ENCODE assay signal across 28 mouse cellular contexts in the genomic region with DNA sequence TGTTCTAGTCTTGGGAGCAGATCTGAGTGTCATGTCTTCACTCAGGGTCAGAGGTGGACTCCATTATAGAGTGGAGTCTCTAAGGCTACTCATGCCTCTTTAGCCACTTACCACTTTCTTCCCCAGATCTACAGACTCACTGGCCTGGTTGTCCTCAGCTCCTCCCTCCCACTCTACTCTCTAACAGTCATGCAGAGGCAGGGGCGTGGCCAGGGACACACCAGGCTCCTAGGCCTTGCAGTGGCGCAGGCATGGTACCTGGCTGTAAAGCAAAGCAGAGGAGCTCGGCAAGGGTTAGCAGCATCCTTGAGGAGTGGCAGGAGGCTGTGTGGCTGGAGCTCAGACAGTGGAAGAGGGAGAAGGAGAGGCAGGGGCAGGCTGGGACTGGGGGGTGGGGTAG.
DNase-seq lines count a peak whose midpoint lies in the region; ATAC-seq lines count a peak whose summit lies in the region.
"Had no signal": no experiment of that assay in that cellular context is flagged by ENCODE, and none has a peak within 500 bp of the region (broad histone marks: within the 10 kb centered on the region; RNA-seq: fewer than 3 reads in every experiment).

No protein-coding gene starts in this region.

- H3K27me3 ChIP-seq in forebrain, embryonic 10.5 days (ENCODE audit: poor library complexity, severe bottlenecking): peaks cover 28% of the 10 kb centered on the region; the same call in 1 of the 2 replicates
- H3K27me3 ChIP-seq in forebrain, embryonic 14.5 days (replicated peaks; ENCODE audit: control insufficient read depth, insufficient read depth, low read length): no peaks in the 10 kb centered on the region
- H3K27me3 ChIP-seq in hindbrain, embryonic 10.5 days (ENCODE audit: insufficient read depth, poor library complexity, severe bottlenecking): peaks cover 23% of the 10 kb centered on the region
- H3K27me3 ChIP-seq in hindbrain, embryonic 14.5 days (ENCODE audit: control insufficient read depth, insufficient read depth, low read length): no peaks in the 10 kb centered on the region
- H3K27me3 ChIP-seq: embryonic facial prominence, embryonic 13.5 days; forebrain, embryonic 13.5 days; heart, embryonic 13.5 days; hindbrain, embryonic 15.5 days had no signal

- peaks cover 68% of the 10 kb centered on the region for H3K4me1 ChIP-seq in forebrain, embryonic 10.5 days
- H3K4me1 ChIP-seq in forebrain, embryonic 14.5 days (ENCODE audit: control insufficient read depth, insufficient read depth, low read length): peaks cover 11% of the 10 kb centered on the region; the same call in 1 of the 2 replicates
- H3K4me1 ChIP-seq in hindbrain, embryonic 10.5 days (replicated peaks): peaks cover 54% of the 10 kb centered on the region
- peaks cover 6% of the 10 kb centered on the region for H3K4me1 ChIP-seq in hindbrain, embryonic 14.5 days (replicated peaks; ENCODE audit: control insufficient read depth, insufficient read depth, low read length)
- H3K4me1 ChIP-seq: embryonic facial prominence, embryonic 13.5 days; heart, embryonic 13.5 days had no signal

- H3K27ac ChIP-seq in forebrain, embryonic 10.5 days: peak overlapping the region; percentile 62
- no peak overlapping the region for H3K27ac ChIP-seq in forebrain, embryonic 14.5 days (ENCODE audit: low read depth, low read length)
- peak overlapping the region; percentile 40; the same call in 1 of the 2 replicates for H3K27ac ChIP-seq in hindbrain, embryonic 10.5 days
- H3K27ac ChIP-seq in hindbrain, embryonic 14.5 days: no peak overlapping the region
- H3K27ac ChIP-seq: embryonic facial prominence, embryonic 10.5 days; embryonic facial prominence, embryonic 13.5 days; forebrain, embryonic 13.5 days; gastrocnemius, adult 2 months; heart, embryonic 13.5 days; hindbrain, embryonic 15.5 days had no signal

- no peak overlapping the region for H3K4me2 ChIP-seq in forebrain, embryonic 14.5 days (ENCODE audit: low read length)
- no peak overlapping the region for H3K4me2 ChIP-seq in hindbrain, embryonic 14.5 days (replicated peaks)
- H3K4me2 ChIP-seq: embryonic facial prominence, embryonic 13.5 days; forebrain, embryonic 13.5 days; heart, embryonic 13.5 days; hindbrain, embryonic 15.5 days had no signal

- WGBS in forebrain, embryonic 10.5 days: 68% methylated on average over 3 of the region's 3 CpGs
- 76% methylated on average over 3 of the region's 3 CpGs for WGBS in forebrain, embryonic 14.5 days
- 51% methylated on average over 3 of the region's 3 CpGs for WGBS in hindbrain, embryonic 10.5 days
- 58% methylated on average over 3 of the region's 3 CpGs for WGBS in hindbrain, embryonic 14.5 days

- no peaks in the 10 kb centered on the region for H3K36me3 ChIP-seq in forebrain, embryonic 10.5 days (replicated peaks)
- H3K36me3 ChIP-seq in forebrain, embryonic 14.5 days (ENCODE audit: control insufficient read depth, insufficient read depth, low read length): no peaks in the 10 kb centered on the region
- no peaks in the 10 kb centered on the region for H3K36me3 ChIP-seq in hindbrain, embryonic 10.5 days
- no peaks in the 10 kb centered on the region for H3K36me3 ChIP-seq in hindbrain, embryonic 14.5 days (replicated peaks; ENCODE audit: control insufficient read depth, insufficient read depth)
- H3K36me3 ChIP-seq: embryonic facial prominence, embryonic 10.5 days; embryonic facial prominence, embryonic 13.5 days; G1E; heart, embryonic 13.5 days; hindbrain, embryonic 15.5 days had no signal

- no peak overlapping the region for H3K9ac ChIP-seq in forebrain, embryonic 14.5 days (ENCODE audit: low read length)
- no peak overlapping the region for H3K9ac ChIP-seq in hindbrain, embryonic 14.5 days
- H3K9ac ChIP-seq: embryonic facial prominence, embryonic 13.5 days; forebrain, embryonic 13.5 days; forebrain, postnatal 0 days; heart, embryonic 13.5 days; hindbrain, embryonic 15.5 days had no signal

- H3K4me3 ChIP-seq in forebrain, embryonic 10.5 days: no peak overlapping the region
- no peak overlapping the region for H3K4me3 ChIP-seq in forebrain, embryonic 14.5 days (ENCODE audit: low read depth, low read length)
- no peak overlapping the region for H3K4me3 ChIP-seq in hindbrain, embryonic 10.5 days
- H3K4me3 ChIP-seq in hindbrain, embryonic 14.5 days (replicated peaks; ENCODE audit: low read length): no peak overlapping the region
- H3K4me3 ChIP-seq: embryonic facial prominence, embryonic 10.5 days; embryonic facial prominence, embryonic 13.5 days; erythroblast, embryonic 14.5 days; forebrain, embryonic 13.5 days; gastrocnemius, adult 2 months; heart, embryonic 13.5 days; hindbrain, embryonic 15.5 days had no signal

- no peaks in the 10 kb centered on the region; the same call in 1 of the 2 replicates for H3K9me3 ChIP-seq in forebrain, embryonic 10.5 days
- no peaks in the 10 kb centered on the region for H3K9me3 ChIP-seq in forebrain, embryonic 14.5 days (replicated peaks; ENCODE audit: control insufficient read depth, low read length)
- no peaks in the 10 kb centered on the region for H3K9me3 ChIP-seq in hindbrain, embryonic 10.5 days
- H3K9me3 ChIP-seq in hindbrain, embryonic 14.5 days (ENCODE audit: control insufficient read depth, low read length): no peaks in the 10 kb centered on the region
- H3K9me3 ChIP-seq: embryonic facial prominence, embryonic 10.5 days; embryonic facial prominence, embryonic 13.5 days; forebrain, embryonic 13.5 days; G1E; heart, embryonic 13.5 days; hindbrain, embryonic 15.5 days had no signal

- no peak for ATAC-seq in forebrain, embryonic 14.5 days
- no peak for ATAC-seq in hindbrain, embryonic 14.5 days (ENCODE audit: low FRiP score)
- ATAC-seq: activated CD4-positive, CD25-positive, alpha-beta regulatory T cell, adult 4 months; forebrain, embryonic 13.5 days; forebrain, postnatal 0 days; intestine, postnatal 0 days; Patski had no signal

- no peak for DNase-seq in forebrain, embryonic 10.5 days (ENCODE audit: extremely low spot score, low spot score)
- DNase-seq in forebrain, embryonic 14.5 days (ENCODE audit: low spot score): no peak
- DNase-seq in hindbrain, embryonic 10.5 days (ENCODE audit: low spot score): no peak
- DNase-seq in hindbrain, embryonic 14.5 days (ENCODE audit: low spot score): no peak
- DNase-seq in ES-CJ7 (ENCODE audit: low read depth, low spot score): peak; percentile 56
- DNase-seq in left cerebral cortex, adult 8-10 months (ENCODE audit: low spot score in 2 of 2): no peak
- DNase-seq: adrenal gland, adult 8-10 months; adrenal gland, postnatal 25 days; cerebellum, adult 11-12 months; cerebellum, adult 8-10 months; cerebellum, postnatal 10 days; cerebellum, postnatal 36 days; embryo, embryonic 11 days; forebrain, postnatal 0 days; gastrocnemius, adult 2 months; gastrocnemius, postnatal 14 days; heart, adult 11 months; heart, postnatal 14 days had no signal

Comparison
In these comparisons a context has a peak if more than half of its experiments do, and no peak if none do; other contexts are left out.
1. H3K27ac ChIP-seq: peak in forebrain, embryonic 10.5 days (single experiment) and hindbrain, embryonic 10.5 days (single experiment); none in forebrain, embryonic 14.5 days (single experiment) and hindbrain, embryonic 14.5 days (single experiment).